Mouse (Mus musculus): Measurements from ENCODE around the gene Tubgcp3. TPM values are rescaled to one million over a fixed set of nuclear protein-coding genes. Genes with fewer than 3 reads are reported as not detected.
A peak's percentile ranks its signal among the peaks of the same experiment; 100 is the strongest.

Gene Tubgcp3
- polyA plus RNA-seq (2012; rRNA removed), result 53.0 and 69.3 TPM in 2 replicates

DNA sequence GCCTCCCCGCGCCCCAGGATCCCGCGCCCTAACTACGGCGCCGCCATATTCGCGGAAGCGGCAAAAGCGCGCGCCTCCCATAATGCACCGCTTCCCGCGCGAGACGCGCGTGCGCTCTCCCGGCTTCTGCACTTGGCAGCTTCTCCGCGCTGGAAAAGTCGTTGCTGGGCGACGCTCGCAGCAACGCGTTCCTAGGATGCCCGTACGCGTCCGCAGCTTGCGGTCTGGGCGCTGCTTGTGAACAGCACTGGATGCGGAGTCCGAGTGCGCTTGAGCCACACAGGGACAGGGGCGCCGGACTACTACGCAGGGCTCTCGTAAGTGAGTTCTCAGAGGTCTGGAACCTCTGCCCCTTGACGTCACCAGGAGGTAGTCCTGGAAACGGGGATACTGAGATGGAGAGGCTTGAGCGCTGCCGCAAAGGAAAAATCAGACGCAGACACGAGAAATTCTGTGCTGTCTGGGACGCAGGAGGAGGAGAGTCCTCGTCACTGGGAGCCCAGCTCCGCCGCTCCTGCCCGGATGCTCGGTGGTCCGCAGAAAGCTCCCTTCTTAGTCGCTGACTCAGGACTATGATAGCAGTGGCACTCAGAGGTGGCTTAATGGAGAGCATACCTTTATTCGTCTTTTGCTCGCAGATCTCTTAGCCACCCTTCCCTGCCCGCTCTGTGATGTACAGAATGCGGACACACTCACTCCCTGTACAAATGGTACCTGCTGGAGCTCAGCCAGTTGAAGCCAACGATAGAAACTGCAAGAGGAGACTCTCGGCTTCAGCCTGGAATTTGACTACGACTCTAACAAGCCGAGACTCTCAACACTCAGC lies at the start of gene Tubgcp3:
TSS of gene Tubgcp3 (minus strand) at position 193 of the 826 bp plus-strand sequence.
- TF ChIP-seq POLR2A (IDR thresholded peaks at IDR 0.05; ENCODE audit: borderline replicate concordance, extremely low read depth, low read depth, low read length), result peak; percentile 61; the same call in 1 of the 2 replicates
- no peak for TF ChIP-seq CTCF (IDR thresholded peaks at IDR 0.05; ENCODE audit: insufficient read depth, low read length)
- H3K4me3 ChIP-seq (replicated peaks; ENCODE audit: extremely low read depth, low read depth, low read length), result peak within 1 kb of the TSS; percentile 89
- WGBS, result 2% methylated on average over 65 of the region's 65 CpGs
- DNase-seq, result peak; percentile 84
- H3K4me1 ChIP-seq (ENCODE audit: control insufficient read depth, insufficient read depth, low read length), result peaks cover 5% of the 10 kb centered on the region

DNA sequence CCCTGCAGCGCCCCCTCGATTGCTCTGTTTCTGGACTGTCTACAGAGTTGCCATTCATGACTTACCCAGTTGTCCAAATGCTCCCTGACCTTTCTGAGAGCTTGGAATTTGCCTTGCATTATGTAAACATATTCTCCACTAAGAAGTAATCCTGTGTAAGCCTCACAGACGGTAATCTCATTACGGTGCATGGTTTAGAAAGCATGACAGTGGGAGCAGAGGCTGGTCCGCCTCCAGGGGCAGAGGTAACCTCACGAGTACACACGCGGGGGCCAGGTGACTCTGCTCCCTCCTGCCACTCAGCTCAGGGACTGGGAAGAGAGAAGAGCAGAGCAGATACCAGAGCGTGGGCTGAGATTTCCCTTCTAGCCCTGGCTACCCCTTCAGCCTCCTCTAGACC lies 47.0 kb upstream of the Tubgcp3 start:
- Histone ChIP-seq H3K4me3 (replicated peaks; ENCODE audit: extremely low read depth, low read depth, low read length) (no peak overlapping the region), H3K4me1 (ENCODE audit: control insufficient read depth, insufficient read depth, low read length) (peaks cover 2% of the 10 kb centered on the region; the same call in 1 of the 2 replicates)
- TF ChIP-seq CTCF (IDR thresholded peaks at IDR 0.05; ENCODE audit: insufficient read depth, low read length), result no peak
- TF ChIP-seq POLR2A (IDR thresholded peaks at IDR 0.05; ENCODE audit: borderline replicate concordance, extremely low read depth, low read depth, low read length), result no peak
- no peak for DNase-seq
- 64% methylated on average over 9 of the region's 9 CpGs for WGBS

DNA sequence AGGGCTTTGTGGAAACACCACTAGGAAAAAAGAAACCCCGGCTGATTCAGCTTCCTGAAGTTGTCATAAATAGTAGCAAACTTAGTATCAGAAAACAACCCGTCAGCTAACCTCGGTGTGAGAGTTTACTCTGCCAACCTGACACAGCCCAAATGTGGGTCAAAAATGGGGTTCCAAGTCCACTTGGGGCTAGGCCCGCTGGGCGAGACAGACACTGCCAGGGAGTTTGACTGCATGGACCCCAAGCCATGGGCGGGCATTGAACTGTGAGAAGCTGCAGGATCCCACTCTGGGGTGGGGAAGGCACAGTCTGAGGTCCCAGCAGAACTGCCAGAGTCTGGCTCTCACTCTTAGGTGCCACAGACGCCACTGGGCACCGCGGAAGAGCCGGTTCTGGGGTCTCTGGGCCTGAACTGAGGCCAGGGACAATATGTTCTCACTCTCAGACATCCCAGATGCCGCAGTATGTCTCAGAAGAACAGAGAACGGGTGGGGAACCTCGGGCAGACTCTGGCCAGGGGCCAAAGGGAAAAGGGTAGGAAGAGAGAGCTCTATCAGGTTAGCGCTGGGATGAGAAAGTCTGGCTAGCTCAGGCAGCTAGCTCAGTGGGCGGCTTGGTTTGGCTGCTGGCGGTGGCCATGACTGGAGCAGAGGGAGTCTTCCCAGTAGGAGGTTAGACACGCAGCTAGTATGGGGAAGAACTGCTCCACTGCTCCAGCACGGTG lies 44.0 kb upstream of the Tubgcp3 start:
- Histone ChIP-seq H3K4me3 (replicated peaks; ENCODE audit: extremely low read depth, low read depth, low read length) (no peak overlapping the region), H3K4me1 (ENCODE audit: control insufficient read depth, insufficient read depth, low read length) (peaks cover 2% of the 10 kb centered on the region; the same call in 1 of the 2 replicates)
- TF ChIP-seq POLR2A (IDR thresholded peaks at IDR 0.05; ENCODE audit: borderline replicate concordance, extremely low read depth, low read depth, low read length) (no peak), CTCF (IDR thresholded peaks at IDR 0.05; ENCODE audit: insufficient read depth, low read length) (no peak)
- DNase-seq, result no peak
- WGBS, result 72% methylated on average over 18 of the region's 18 CpGs

DNA sequence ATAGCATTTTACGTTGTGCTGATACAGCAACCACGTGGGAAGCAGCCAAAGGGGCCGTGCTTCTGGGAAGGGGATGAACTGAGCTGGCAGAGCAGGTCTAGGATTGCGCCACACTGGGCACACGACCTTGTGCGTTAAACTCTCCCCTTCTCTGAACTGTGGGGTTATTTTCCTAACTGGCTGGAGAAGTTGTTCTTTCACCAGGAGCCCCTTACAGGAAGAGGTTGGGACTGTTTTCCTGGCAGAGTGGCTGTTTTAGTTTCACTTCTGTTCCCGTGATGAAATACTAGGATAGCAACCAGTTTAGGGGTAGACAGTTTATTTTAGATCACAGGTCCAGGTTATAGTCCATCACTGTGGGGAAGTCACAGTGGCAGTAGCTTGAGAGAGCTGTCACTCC lies 39.6 kb upstream of the Tubgcp3 start:
- WGBS, result 49% methylated on average over 7 of the region's 7 CpGs
- Histone ChIP-seq H3K4me3 (replicated peaks; ENCODE audit: extremely low read depth, low read depth, low read length) (no peak overlapping the region), H3K4me1 (ENCODE audit: control insufficient read depth, insufficient read depth, low read length) (no peaks in the 10 kb centered on the region)
- TF ChIP-seq CTCF (IDR thresholded peaks at IDR 0.05; ENCODE audit: insufficient read depth, low read length) (no peak), POLR2A (IDR thresholded peaks at IDR 0.05; ENCODE audit: borderline replicate concordance, extremely low read depth, low read depth, low read length) (no peak)
- peak; percentile 45 for DNase-seq

DNA sequence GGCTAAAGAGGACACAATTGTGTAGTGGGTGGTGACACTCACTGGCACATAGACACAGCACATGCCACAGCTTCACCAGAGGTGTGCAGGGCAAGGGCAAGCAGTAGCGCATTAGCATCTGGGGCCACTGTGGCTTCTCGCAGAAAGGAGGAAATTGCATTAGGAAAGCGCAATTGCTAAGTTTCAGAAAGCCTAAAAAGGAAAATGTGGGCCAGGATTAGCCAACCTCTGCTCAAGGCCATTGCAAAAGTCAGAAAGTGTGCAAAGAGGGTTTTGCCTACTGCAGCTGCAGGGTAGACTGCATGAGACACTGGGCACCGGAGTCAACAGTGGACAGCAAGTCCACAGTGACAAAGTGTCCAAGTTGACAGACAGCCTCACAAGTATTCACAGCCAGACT lies 31.5 kb upstream of the Tubgcp3 start:
- WGBS, result 75% methylated on average over 4 of the region's 4 CpGs
- Histone ChIP-seq H3K4me3 (replicated peaks; ENCODE audit: extremely low read depth, low read depth, low read length) (no peak overlapping the region), H3K4me1 (ENCODE audit: control insufficient read depth, insufficient read depth, low read length) (no peaks in the 10 kb centered on the region)
- no peak for DNase-seq
- TF ChIP-seq CTCF (IDR thresholded peaks at IDR 0.05; ENCODE audit: insufficient read depth, low read length) (no peak), POLR2A (IDR thresholded peaks at IDR 0.05; ENCODE audit: borderline replicate concordance, extremely low read depth, low read depth, low read length) (no peak)

DNA sequence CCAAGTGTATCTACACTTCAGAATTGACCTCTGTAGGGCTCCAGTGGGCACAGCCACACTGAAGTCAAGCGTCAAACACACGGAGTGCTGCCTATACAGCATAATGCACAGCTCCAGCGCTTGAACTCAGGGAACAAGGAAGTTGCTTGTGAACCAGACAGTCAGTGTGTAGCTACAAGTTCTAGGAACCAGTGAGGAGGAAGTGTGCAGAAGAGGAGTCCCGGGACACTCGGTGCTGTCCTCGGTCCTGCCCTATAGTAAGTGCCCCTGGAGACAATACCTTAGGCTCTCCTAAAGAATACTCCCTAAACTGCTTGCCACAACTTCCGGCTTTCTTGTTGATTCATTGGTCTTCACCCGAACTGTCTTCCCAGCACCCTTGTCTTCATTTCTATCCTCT lies 30.2 kb upstream of the Tubgcp3 start:
- H3K4me1 ChIP-seq (ENCODE audit: control insufficient read depth, insufficient read depth, low read length), result no peaks in the 10 kb centered on the region
- WGBS, result 43% methylated on average over 8 of the region's 8 CpGs
- DNase-seq, result no peak
- TF ChIP-seq POLR2A (IDR thresholded peaks at IDR 0.05; ENCODE audit: borderline replicate concordance, extremely low read depth, low read depth, low read length), result no peak
- no peak for TF ChIP-seq CTCF (IDR thresholded peaks at IDR 0.05; ENCODE audit: insufficient read depth, low read length)
- H3K4me3 ChIP-seq (replicated peaks; ENCODE audit: extremely low read depth, low read depth, low read length), result no peak overlapping the region

DNA sequence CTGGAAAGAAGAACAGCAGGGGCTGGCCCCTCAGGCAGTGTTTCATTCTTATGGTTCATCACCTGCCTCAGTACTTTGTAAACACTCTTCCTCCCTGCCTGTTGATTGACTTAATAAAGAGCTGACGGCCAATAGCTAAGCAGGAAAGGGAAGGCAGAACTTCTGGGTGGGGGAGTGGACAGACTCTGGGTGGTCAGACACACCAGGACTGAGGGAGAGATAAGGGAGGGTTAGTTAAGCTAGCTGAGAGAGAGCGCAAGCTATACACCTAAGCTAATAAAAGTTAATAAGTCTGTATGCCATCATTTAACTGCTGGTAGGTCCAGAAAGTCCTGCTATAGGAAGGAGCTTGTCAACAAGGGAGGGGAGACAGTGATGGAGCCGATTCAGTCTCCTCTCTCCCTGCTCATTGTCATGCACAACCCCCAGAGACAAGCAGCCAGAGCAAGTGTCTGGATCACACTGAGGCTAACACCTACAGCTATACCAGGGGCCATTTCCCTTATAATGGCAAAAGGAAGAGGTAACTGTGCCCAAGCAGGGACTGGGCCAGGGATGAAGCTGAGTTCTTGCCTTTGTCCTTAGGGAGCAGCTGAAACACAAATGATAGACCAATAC lies 26.7 kb upstream of the Tubgcp3 start:
- DNase-seq, result no peak
- H3K4me3 ChIP-seq (replicated peaks; ENCODE audit: extremely low read depth, low read depth, low read length), result no peak overlapping the region
- 40% methylated on average over 3 of the region's 3 CpGs for WGBS
- TF ChIP-seq CTCF (IDR thresholded peaks at IDR 0.05; ENCODE audit: insufficient read depth, low read length) (no peak), POLR2A (IDR thresholded peaks at IDR 0.05; ENCODE audit: borderline replicate concordance, extremely low read depth, low read depth, low read length) (no peak)
- H3K4me1 ChIP-seq (ENCODE audit: control insufficient read depth, insufficient read depth, low read length), result no peaks in the 10 kb centered on the region

DNA sequence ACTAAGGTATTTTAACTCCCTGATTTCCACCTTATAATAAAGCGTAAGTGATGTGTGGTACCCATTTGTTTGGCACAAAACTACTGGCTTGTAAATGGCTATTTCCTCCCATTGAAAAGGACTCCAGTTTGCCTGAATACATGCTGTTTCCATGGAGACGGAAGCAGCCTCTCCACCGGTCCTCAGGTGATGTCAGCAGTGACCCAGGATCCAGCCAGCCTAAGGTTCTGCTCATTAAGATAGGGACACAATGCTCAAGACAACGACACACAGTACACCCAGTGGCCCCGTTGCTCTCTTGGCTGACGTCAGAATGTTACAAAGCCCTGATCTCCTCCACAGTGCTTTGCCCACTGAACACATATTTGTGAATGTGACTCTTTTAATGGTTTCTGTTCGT lies 16.8 kb upstream of the Tubgcp3 start:
- H3K4me3 ChIP-seq (replicated peaks; ENCODE audit: extremely low read depth, low read depth, low read length), result no peak overlapping the region
- no peak for TF ChIP-seq CTCF (IDR thresholded peaks at IDR 0.05; ENCODE audit: insufficient read depth, low read length)
- no peak for TF ChIP-seq POLR2A (IDR thresholded peaks at IDR 0.05; ENCODE audit: borderline replicate concordance, extremely low read depth, low read depth, low read length)
- WGBS, result 49% methylated on average over 7 of the region's 7 CpGs
- no peak for DNase-seq
- no peaks in the 10 kb centered on the region for H3K4me1 ChIP-seq (ENCODE audit: control insufficient read depth, insufficient read depth, low read length)

DNA sequence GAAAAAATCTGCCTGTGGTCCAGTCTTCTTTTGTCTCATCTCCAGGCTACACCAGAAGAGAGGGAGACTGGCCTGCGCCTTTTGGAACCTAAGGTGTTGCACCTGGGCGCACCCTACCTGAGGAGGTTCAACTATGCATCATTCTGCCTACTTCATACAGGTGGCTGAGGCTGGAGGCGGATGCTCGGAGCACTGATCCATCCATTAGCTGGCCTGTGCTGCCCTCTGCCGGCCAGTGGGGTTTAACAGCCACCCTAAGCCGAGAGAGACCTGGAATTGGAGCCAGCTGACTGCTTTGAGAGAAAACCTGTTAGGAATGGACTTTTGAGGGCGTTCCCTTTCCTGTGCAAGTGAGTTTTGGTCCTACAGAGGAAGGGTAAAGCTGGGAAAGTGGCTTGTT lies 5.5 kb upstream of the Tubgcp3 start:
- 3% methylated on average over 7 of the region's 7 CpGs for WGBS
- peak; percentile 83 for DNase-seq
- no peak overlapping the region for H3K4me3 ChIP-seq (replicated peaks; ENCODE audit: extremely low read depth, low read depth, low read length)
- TF ChIP-seq POLR2A (IDR thresholded peaks at IDR 0.05; ENCODE audit: borderline replicate concordance, extremely low read depth, low read depth, low read length) (no peak), CTCF (IDR thresholded peaks at IDR 0.05; ENCODE audit: insufficient read depth, low read length) (peak; percentile 81)
- H3K4me1 ChIP-seq (ENCODE audit: control insufficient read depth, insufficient read depth, low read length), result no peaks in the 10 kb centered on the region
